Comparison of ENCODE assay signal across 17 mouse cellular contexts in the genomic region with DNA sequence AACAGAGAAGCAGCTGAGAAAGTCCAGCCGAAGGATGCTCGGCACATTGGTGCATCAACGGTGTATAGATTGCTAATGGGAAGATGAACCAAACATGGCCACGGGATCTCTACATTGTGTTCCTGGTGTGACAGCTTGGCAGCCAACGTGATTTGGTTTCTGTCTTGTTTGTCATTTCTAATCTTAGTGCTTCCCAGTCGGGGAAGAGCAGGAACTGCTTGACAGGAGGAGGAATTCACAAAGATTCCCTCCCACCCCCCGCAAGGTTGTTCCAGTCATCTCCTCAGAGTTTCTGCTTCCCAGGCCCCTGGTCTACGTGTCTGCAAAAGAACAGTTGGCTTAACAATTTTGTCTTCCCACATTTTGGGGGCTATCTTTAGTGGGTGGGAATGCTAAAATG.
"Had no signal": no experiment of that assay in that cellular context is flagged by ENCODE, and none has a peak within 500 bp of the region (broad histone marks: within the 10 kb centered on the region; RNA-seq: fewer than 3 reads in every experiment).

No protein-coding gene starts in this region.

- H3K4me1 ChIP-seq: liver, embryonic 13.5 days; neural tube, embryonic 12.5 days; neural tube, embryonic 15.5 days; stomach, embryonic 15.5 days had no signal

- DNase-seq: kidney, adult 18-20 months; kidney, adult 9 months; kidney, postnatal 14 days; kidney, postnatal 4 days; liver, embryonic 13.5 days; lung, adult 2 months; lung, postnatal 14 days; lung, postnatal 4 days; midbrain, embryonic 14.5 days; spleen, adult 18-20 months; thymus, postnatal 25 days had no signal

- H3K36me3 ChIP-seq: liver, embryonic 13.5 days; neural tube, embryonic 12.5 days; neural tube, embryonic 15.5 days; stomach, embryonic 15.5 days had no signal

- H3K9ac ChIP-seq: liver, embryonic 13.5 days; neural tube, embryonic 12.5 days; neural tube, embryonic 15.5 days; stomach, embryonic 15.5 days had no signal

- ATAC-seq: inflammation-experienced regulatory T-cells, adult 6 months; intestine, embryonic 16.5 days had no signal

- H3K27ac ChIP-seq: liver, embryonic 13.5 days; neural tube, embryonic 12.5 days; neural tube, embryonic 15.5 days; stomach, embryonic 15.5 days had no signal

- H3K4me2 ChIP-seq: liver, embryonic 13.5 days; midbrain, embryonic 11.5 days; neural tube, embryonic 12.5 days; neural tube, embryonic 15.5 days; stomach, embryonic 15.5 days had no signal

- H3K4me3 ChIP-seq: liver, embryonic 13.5 days; neural tube, embryonic 12.5 days; neural tube, embryonic 15.5 days; stomach, embryonic 15.5 days had no signal

- H3K27me3 ChIP-seq: liver, embryonic 13.5 days; neural tube, embryonic 12.5 days; neural tube, embryonic 15.5 days; stomach, embryonic 15.5 days had no signal

- H3K9me3 ChIP-seq: liver, embryonic 13.5 days; neural tube, embryonic 12.5 days; neural tube, embryonic 15.5 days; stomach, embryonic 15.5 days had no signal
